Comparison of ENCODE assay signal across 8 mouse cellular contexts in genomic region chr12:59129038-59129437, GRCm38 (mm10). TPM values are rescaled to one million over a fixed set of nuclear protein-coding genes. Genes with fewer than 3 reads are reported as not detected.
DNase-seq lines count a peak whose midpoint lies in the region; ATAC-seq and TF ChIP-seq lines count a peak whose summit lies in the region.

No protein-coding gene starts in this region.

- TF ChIP-seq EP300 in lung, postnatal 0 days (IDR thresholded peaks at IDR 0.05), result peak; percentile 80; the same call in 1 of the 2 replicates

- no peaks in the 10 kb centered on the region for H3K36me3 ChIP-seq in heart, embryonic 10.5 days
- no peaks in the 10 kb centered on the region for H3K36me3 ChIP-seq in intestine, embryonic 15.5 days
- H3K36me3 ChIP-seq in lung, postnatal 0 days (ENCODE audit: insufficient read depth, low read length), result no peaks in the 10 kb centered on the region

- peak overlapping the region; percentile 83 for H3K4me2 ChIP-seq in intestine, embryonic 15.5 days (replicated peaks)
- H3K4me2 ChIP-seq in lung, postnatal 0 days (replicated peaks; ENCODE audit: low read depth, low read length), result peak overlapping the region; percentile 84

- 51% methylated on average over 7 of the region's 7 CpGs for WGBS in heart, embryonic 10.5 days
- 35% methylated on average over 7 of the region's 7 CpGs for WGBS in intestine, embryonic 15.5 days
- 33% methylated on average over 7 of the region's 7 CpGs for WGBS in lung, postnatal 0 days

- no peak overlapping the region for H3K9ac ChIP-seq in intestine, embryonic 15.5 days
- no peak overlapping the region for H3K9ac ChIP-seq in lung, postnatal 0 days (replicated peaks; ENCODE audit: low read depth)

- H3K27ac ChIP-seq in heart, embryonic 10.5 days, result no peak overlapping the region
- H3K27ac ChIP-seq in brown adipose tissue, adult 24 weeks (replicated peaks; ENCODE audit: low read depth, low read length), result no peak overlapping the region
- H3K27ac ChIP-seq in intestine, embryonic 15.5 days, result 0 out of 2 replicates have a peak overlapping the region, but pooled peaks have one; percentile 22
- peak overlapping the region; percentile 55 for H3K27ac ChIP-seq in lung, postnatal 0 days (ENCODE audit: low read length)

- H3K4me3 ChIP-seq in heart, embryonic 10.5 days, result peak overlapping the region; percentile 85
- peak overlapping the region; percentile 30; the same call in 1 of the 2 replicates for H3K4me3 ChIP-seq in brown adipose tissue, adult 24 weeks (ENCODE audit: insufficient read depth, low read depth, low read length)
- no peak overlapping the region for H3K4me3 ChIP-seq in intestine, embryonic 15.5 days (replicated peaks)
- peak overlapping the region; percentile 86; the same call in 1 of the 2 replicates for H3K4me3 ChIP-seq in lung, postnatal 0 days (ENCODE audit: low read depth, low read length)

- H3K4me1 ChIP-seq in heart, embryonic 10.5 days, result peaks cover 21% of the 10 kb centered on the region
- peaks cover 9% of the 10 kb centered on the region for H3K4me1 ChIP-seq in brown adipose tissue, adult 24 weeks (ENCODE audit: control insufficient read depth, insufficient read depth, insufficient read length, low read length)
- H3K4me1 ChIP-seq in intestine, embryonic 15.5 days (replicated peaks), result peaks cover 19% of the 10 kb centered on the region
- peaks cover 6% of the 10 kb centered on the region; the same call in 1 of the 2 replicates for H3K4me1 ChIP-seq in lung, postnatal 0 days (ENCODE audit: insufficient read depth, low read depth, low read length)

- no peaks in the 10 kb centered on the region for H3K9me3 ChIP-seq in heart, embryonic 10.5 days
- H3K9me3 ChIP-seq in intestine, embryonic 15.5 days, result no peaks in the 10 kb centered on the region
- H3K9me3 ChIP-seq in lung, postnatal 0 days (ENCODE audit: low read length), result no peaks in the 10 kb centered on the region

- peak; percentile 26; the same call in 1 of the 2 replicates for ATAC-seq in intestine, embryonic 15.5 days
- peak; percentile 80 for ATAC-seq in lung, postnatal 0 days

- H3K27me3 ChIP-seq in heart, embryonic 10.5 days (ENCODE audit: insufficient read depth, poor library complexity, severe bottlenecking), result no peaks in the 10 kb centered on the region
- H3K27me3 ChIP-seq in intestine, embryonic 15.5 days (replicated peaks), result no peaks in the 10 kb centered on the region
- H3K27me3 ChIP-seq in lung, postnatal 0 days (replicated peaks; ENCODE audit: insufficient read depth, low read length), result no peaks in the 10 kb centered on the region

- no peak for TF ChIP-seq CTCF in lung, postnatal 0 days (IDR thresholded peaks at IDR 0.05)

- no peak for DNase-seq in heart, embryonic 10.5 days (ENCODE audit: low spot score)
- no peak for DNase-seq in heart, postnatal 4 days
- peak; percentile 94 for DNase-seq in lung, postnatal 0 days (ENCODE audit: low spot score)
- DNase-seq in spleen, postnatal 36 days (ENCODE audit: low spot score in 2 of 2), result no peak
- DNase-seq in spleen, adult 12 weeks (ENCODE audit: low spot score), result no peak
- DNase-seq in adrenal gland, adult 18-20 months (ENCODE audit: low spot score in 2 of 2), result no peak

RNA-seq across cellular contexts. Expression of gene Mia2, which starts 33.4 kb away (rescaled TPM):
- polyA plus RNA-seq in heart, embryonic 10.5 days (2016; fragmentation: Nextera tagmentation; extraction: Ambion mirVana), result 38.0 and 50.8 TPM in 2 replicates
- 10 to 100 TPM; 40.6 to 46.0 TPM for total RNA-seq in heart, postnatal 4 days (2021)
- 60.2 and 62.5 TPM in 2 replicates for polyA plus RNA-seq in brown adipose tissue, adult 24 weeks (2012; ENCODE audit: insufficient read depth, insufficient read length, missing spikeins)
- polyA plus RNA-seq in intestine, embryonic 15.5 days (2015; fragmentation: Nextera tagmentation; extraction: Ambion mirVana), result 84.2 and 102 TPM in 2 replicates
- polyA plus RNA-seq in lung, postnatal 0 days (2015; fragmentation: Nextera tagmentation; extraction: Ambion mirVana), result 78.9 and 79.3 TPM in 2 replicates
- 100 to 1,000 TPM in 1 of 2 experiments, 10 to 100 TPM in 1; 85.7 to 150 TPM for total RNA-seq in adrenal gland, adult 18-20 months (2021)

Comparison
In these comparisons a context has a peak if more than half of its experiments do, and no peak if none do; other contexts are left out.
1. H3K27ac ChIP-seq: peak in intestine, embryonic 15.5 days (single experiment) and lung, postnatal 0 days (single experiment); none in heart, embryonic 10.5 days (single experiment) and brown adipose tissue, adult 24 weeks (single experiment).